Mouse (Mus musculus): ENCODE results near the gene Dagla. TPM values are rescaled to one million over a fixed set of nuclear protein-coding genes. Genes with fewer than 3 reads are reported as not detected.

Gene Dagla
- polyA plus RNA-seq, 1 experiment: 9.6 TPM

GRCm38 (mm10) chr19:10244183-10244582 is 60.5 kb downstream of the Dagla start:
- Histone ChIP-seq H3K4me3 (no peak overlapping the region), H3ac (ENCODE audit: control insufficient read depth, insufficient read length) (no peak overlapping the region), H3K36me3 (ENCODE audit: control insufficient read depth, insufficient read depth) (no peaks in the 10 kb centered on the region), H3K27me3 (ENCODE audit: control insufficient read depth, insufficient read depth, insufficient read length) (no peaks in the 10 kb centered on the region), H3K4me2 (ENCODE audit: low read depth) (no peak overlapping the region), H3K79me2 (ENCODE audit: control insufficient read depth, insufficient read depth) (no peaks in the 10 kb centered on the region)
- TF ChIP-seq CEBPB (IDR thresholded peaks at IDR 0.05; ENCODE audit: insufficient read depth, poor library complexity, severe bottlenecking) (no peak), POLR2AphosphoS2 (IDR thresholded peaks at IDR 0.05; ENCODE audit: insufficient read length, low read depth) (peak; percentile 45)

- TF ChIP-seq USF1 (IDR thresholded peaks at IDR 0.05; ENCODE audit: low read depth) (no peak), CEBPB (IDR thresholded peaks at IDR 0.05; ENCODE audit: insufficient read depth, poor library complexity, severe bottlenecking) (no peak), POLR2A (IDR thresholded peaks at IDR 0.05; ENCODE audit: insufficient read length, low read depth) (no peak), MYOG (IDR thresholded peaks at IDR 0.05; ENCODE audit: control insufficient read depth in 1 of 3, insufficient read depth in 1 of 3, insufficient read length in 2 of 3, low read depth in 2 of 3) (no peak), E2F4 (IDR thresholded peaks at IDR 0.05; ENCODE audit: insufficient read depth) (no peak), TCF3 (IDR thresholded peaks at IDR 0.05; ENCODE audit: insufficient read length, low read depth) (no peak), MAX (IDR thresholded peaks at IDR 0.05; ENCODE audit: low read depth) (no peak), REST (IDR thresholded peaks at IDR 0.05; ENCODE audit: insufficient read depth, insufficient read length) (no peak)
- H3K27me3 ChIP-seq (ENCODE audit: control insufficient read depth, insufficient read depth, insufficient read length): no peaks in the 10 kb centered on the region
- H3ac ChIP-seq (ENCODE audit: control insufficient read depth, insufficient read length): no peak overlapping the region
- H3K4me3 ChIP-seq: no peak overlapping the region
- H3K4me2 ChIP-seq (ENCODE audit: low read depth): no peak overlapping the region
- H3K36me3 ChIP-seq (ENCODE audit: control insufficient read depth, insufficient read depth): no peaks in the 10 kb centered on the region
- no peaks in the 10 kb centered on the region for H3K79me2 ChIP-seq (ENCODE audit: control insufficient read depth, insufficient read depth)
These were observed 61.8 kb downstream of the Dagla start for GRCm38 (mm10) chr19:10242916-10243315.

GRCm38 (mm10) chr19:10240654-10241305 is 63.9 kb downstream of the Dagla start, which contains the start of gene Myrf:
TSS of gene Myrf (minus strand) at chr19:10240748.
- TF ChIP-seq POLR2AphosphoS2 (IDR thresholded peaks at IDR 0.05; ENCODE audit: insufficient read length, low read depth) (no peak), MYOG (IDR thresholded peaks at IDR 0.05; ENCODE audit: control insufficient read depth in 1 of 3, insufficient read depth in 1 of 3, insufficient read length in 2 of 3, low read depth in 2 of 3) (peak in 1 of 3 experiments; percentile 29)
- H3K4me3 ChIP-seq: peak within 1 kb of the TSS; percentile 5
- H3K27me3 ChIP-seq (ENCODE audit: control insufficient read depth, insufficient read depth, insufficient read length): no peaks in the 10 kb centered on the region
- H3ac ChIP-seq (ENCODE audit: control insufficient read depth, insufficient read length): no peak within 1 kb of the TSS
- no peaks in the 10 kb centered on the region for H3K36me3 ChIP-seq (ENCODE audit: control insufficient read depth, insufficient read depth)
- peak within 1 kb of the TSS; percentile 53 for H3K4me2 ChIP-seq (ENCODE audit: low read depth)
- H3K79me2 ChIP-seq (ENCODE audit: control insufficient read depth, insufficient read depth): no peaks in the 10 kb centered on the region

- Histone ChIP-seq H3K4me2 (ENCODE audit: low read depth) (peak overlapping the region; percentile 53), H3K27me3 (ENCODE audit: control insufficient read depth, insufficient read depth, insufficient read length) (peaks cover 4% of the 10 kb centered on the region), H3K79me2 (ENCODE audit: control insufficient read depth, insufficient read depth) (no peaks in the 10 kb centered on the region), H3K4me3 (peak overlapping the region; percentile 5), H3K36me3 (ENCODE audit: control insufficient read depth, insufficient read depth) (no peaks in the 10 kb centered on the region), H3ac (ENCODE audit: control insufficient read depth, insufficient read length) (no peak overlapping the region)
- TF ChIP-seq USF1 (IDR thresholded peaks at IDR 0.05; ENCODE audit: low read depth) (no peak), SRF (IDR thresholded peaks at IDR 0.05; ENCODE audit: control insufficient read depth, insufficient read length, low read depth) (no peak), MYOG (IDR thresholded peaks at IDR 0.05; ENCODE audit: control insufficient read depth in 1 of 3, insufficient read depth in 1 of 3, insufficient read length in 2 of 3, low read depth in 2 of 3) (no peak), E2F4 (IDR thresholded peaks at IDR 0.05; ENCODE audit: insufficient read depth) (no peak), POLR2A (IDR thresholded peaks at IDR 0.05; ENCODE audit: insufficient read length, low read depth) (no peak), REST (IDR thresholded peaks at IDR 0.05; ENCODE audit: insufficient read depth, insufficient read length) (no peak), MAX (IDR thresholded peaks at IDR 0.05; ENCODE audit: low read depth) (no peak), TCF3 (IDR thresholded peaks at IDR 0.05; ENCODE audit: insufficient read length, low read depth) (no peak), CEBPB (IDR thresholded peaks at IDR 0.05; ENCODE audit: insufficient read depth, poor library complexity, severe bottlenecking) (no peak), MYOD1 (IDR thresholded peaks at IDR 0.05; ENCODE audit: control insufficient read depth in 1 of 3, insufficient read length in 2 of 3, low read depth in 2 of 3) (no peak), POLR2AphosphoS2 (IDR thresholded peaks at IDR 0.05; ENCODE audit: insufficient read length, low read depth) (no peak), TCF12 (IDR thresholded peaks at IDR 0.05; ENCODE audit: insufficient read depth, poor library complexity, severe bottlenecking) (no peak)
These were observed 64.6 kb downstream of the Dagla start for GRCm38 (mm10) chr19:10239975-10240653.

GRCm38 (mm10) chr19:10239419-10239818 is 65.3 kb downstream of the Dagla start:
- Histone ChIP-seq H3K4me3 (peak overlapping the region; percentile 5), H3K79me2 (ENCODE audit: control insufficient read depth, insufficient read depth) (no peaks in the 10 kb centered on the region)

More at GRCm38 (mm10) chr19:10239419-10239818, 65.3 kb downstream of the Dagla start:
- TF ChIP-seq MYOD1 (IDR thresholded peaks at IDR 0.05; ENCODE audit: control insufficient read depth in 1 of 3, insufficient read length in 2 of 3, low read depth in 2 of 3): no peak
- no peak for TF ChIP-seq TCF12 (IDR thresholded peaks at IDR 0.05; ENCODE audit: insufficient read depth, poor library complexity, severe bottlenecking)
- TF ChIP-seq POLR2A (IDR thresholded peaks at IDR 0.05; ENCODE audit: insufficient read length, low read depth): no peak
- TF ChIP-seq REST (IDR thresholded peaks at IDR 0.05; ENCODE audit: insufficient read depth, insufficient read length): no peak
- no peak for TF ChIP-seq SRF (IDR thresholded peaks at IDR 0.05; ENCODE audit: control insufficient read depth, insufficient read length, low read depth)
- TF ChIP-seq MYOG (IDR thresholded peaks at IDR 0.05; ENCODE audit: control insufficient read depth in 1 of 3, insufficient read depth in 1 of 3, insufficient read length in 2 of 3, low read depth in 2 of 3): no peak
- TF ChIP-seq POLR2AphosphoS2 (IDR thresholded peaks at IDR 0.05; ENCODE audit: insufficient read length, low read depth): no peak
- no peak for TF ChIP-seq USF1 (IDR thresholded peaks at IDR 0.05; ENCODE audit: low read depth)
- TF ChIP-seq MAX (IDR thresholded peaks at IDR 0.05; ENCODE audit: low read depth): no peak
- Histone ChIP-seq H3K4me2 (ENCODE audit: low read depth) (no peak overlapping the region), H3K27me3 (ENCODE audit: control insufficient read depth, insufficient read depth, insufficient read length) (peaks cover 8% of the 10 kb centered on the region), H3ac (ENCODE audit: control insufficient read depth, insufficient read length) (no peak overlapping the region), H3K36me3 (ENCODE audit: control insufficient read depth, insufficient read depth) (no peaks in the 10 kb centered on the region)
